Mouse (Mus musculus) natural killer cell, adult 2 months (primary cell): Measurements from ENCODE around the gene Fkbp15.

Source experiments
- DNase-seq, 2 experiments: peaks; one replicate each; pipeline ENCODE4 v3.0.0; 2022; ENCODE audit warnings: low spot score in 2 of 2

The Fkbp15 gene

GRCm38 (mm10) chr4:62372818-62373520 is 12.6 kb upstream of the Fkbp15 start:
- DNase-seq = no peak

- DNase-seq = no peak
Measured at GRCm38 (mm10) chr4:62372410-62372809, 12.1 kb upstream of the Fkbp15 start.

GRCm38 (mm10) chr4:62369091-62369490 is 8.7 kb upstream of the Fkbp15 start:
- DNase-seq = no peak

GRCm38 (mm10) chr4:62367586-62367985 is 7.2 kb upstream of the Fkbp15 start:
- DNase-seq = no peak

- no peak for DNase-seq
Measured at GRCm38 (mm10) chr4:62366291-62366690, 5.9 kb upstream of the Fkbp15 start.

- no peak for DNase-seq
Measured at GRCm38 (mm10) chr4:62364299-62364698, 4.0 kb upstream of the Fkbp15 start.

GRCm38 (mm10) chr4:62362437-62362836 is 2.1 kb upstream of the Fkbp15 start:
- peak in 1 of 2 experiments; percentile 5 for DNase-seq

- DNase-seq = no peak
Measured at GRCm38 (mm10) chr4:62361997-62362396, 1.6 kb upstream of the Fkbp15 start.

- no peak for DNase-seq
Measured at GRCm38 (mm10) chr4:62361571-62361970, 1.2 kb upstream of the Fkbp15 start.

GRCm38 (mm10) chr4:62360805-62361455 is 582 bp upstream of the Fkbp15 start:
- peak in 1 of 2 experiments; percentile 4 for DNase-seq

- no peak for DNase-seq
Measured at GRCm38 (mm10) chr4:62359256-62359775, 1.0 kb downstream of the Fkbp15 start.

- DNase-seq = no peak
Measured at GRCm38 (mm10) chr4:62357631-62358148, 2.7 kb downstream of the Fkbp15 start.

GRCm38 (mm10) chr4:62349371-62349770 is 11.0 kb downstream of the Fkbp15 start:
- no peak for DNase-seq

GRCm38 (mm10) chr4:62348329-62348705 is 12.0 kb downstream of the Fkbp15 start:
- no peak for DNase-seq

GRCm38 (mm10) chr4:62347605-62348328 is 12.6 kb downstream of the Fkbp15 start:
- DNase-seq = no peak

- peak in 1 of 2 experiments; percentile 3 for DNase-seq
Measured at GRCm38 (mm10) chr4:62345827-62346226, 14.5 kb downstream of the Fkbp15 start.

- peak in 1 of 2 experiments; percentile 24 for DNase-seq
Measured at GRCm38 (mm10) chr4:62344000-62344399, 16.3 kb downstream of the Fkbp15 start.

- no peak for DNase-seq
Measured at GRCm38 (mm10) chr4:62338536-62338935, 21.8 kb downstream of the Fkbp15 start.

GRCm38 (mm10) chr4:62331977-62332376 is 28.4 kb downstream of the Fkbp15 start:
- DNase-seq = no peak

GRCm38 (mm10) chr4:62328941-62329660 is 31.2 kb downstream of the Fkbp15 start:
- no peak for DNase-seq

- no peak for DNase-seq
Measured at GRCm38 (mm10) chr4:62326111-62326510, 34.2 kb downstream of the Fkbp15 start.

GRCm38 (mm10) chr4:62322684-62323083 is 37.7 kb downstream of the Fkbp15 start:
- peak in 1 of 2 experiments; percentile 17 for DNase-seq
